Mouse (Mus musculus) spleen, adult 2 months (tissue): ENCODE data around the gene Tldc1. TPM values are rescaled to one million over a fixed set of nuclear protein-coding genes. Genes with fewer than 3 reads are reported as not detected.

Experiments
- DNase-seq, 2 experiments: peaks; one replicate each; pipeline versions ENCODE4 v3.0.0 to v3.0.0-alpha.2; 2012 to 2021; ENCODE audit warnings: low spot score in 2 of 2, low read depth in 1 of 2
- H3K27ac ChIP-seq: fragments of 200-500 bp; 2 replicates; pipeline ENCODE4 v1.5.1; 2012; ENCODE audit warnings: low read length, inconsistent platforms; ENCODE audit not compliant: insufficient read depth
- H3K27me3 ChIP-seq: fragments of 200-500 bp; 2 replicates; pipeline ENCODE4 v1.6.1; 2012; ENCODE audit warnings: mild to moderate bottlenecking, moderate library complexity, low read length, inconsistent platforms; ENCODE audit not compliant: control insufficient read depth, insufficient read depth
- H3K36me3 ChIP-seq: fragments of 200-500 bp; 2 replicates; pipeline ENCODE4 v1.6.1; 2012; ENCODE audit warnings: mild to moderate bottlenecking, low read length, inconsistent platforms; ENCODE audit not compliant: control insufficient read depth, insufficient read depth
- H3K4me1 ChIP-seq: fragments of 200-500 bp; 2 replicates; pipeline ENCODE4 v1.6.1; 2011; ENCODE audit warnings: inconsistent platforms; ENCODE audit not compliant: control insufficient read depth, insufficient read depth, insufficient read length
- H3K4me3 ChIP-seq: fragments of 200-500 bp; 2 replicates; pipeline ENCODE4 v1.5.1; 2011; ENCODE audit warnings: mild to moderate bottlenecking, inconsistent platforms; ENCODE audit not compliant: insufficient read depth, insufficient read length; ENCODE audit errors: extremely low read depth
- CTCF ChIP-seq: fragments of 200-500 bp; IDR thresholded peaks from 2 replicates; pipeline ENCODE4 v1.5.1; 2011; ENCODE audit warnings: mild to moderate bottlenecking, inconsistent platforms; ENCODE audit not compliant: insufficient read depth, insufficient read length, insufficient replicate concordance; ENCODE audit errors: extremely low read depth
- POLR2A ChIP-seq: fragments of 200-500 bp; IDR thresholded peaks from 2 replicates; pipeline ENCODE4 v1.6.1; 2011; ENCODE audit warnings: low read depth, low read length, inconsistent platforms
- WGBS: fragments of 180-500 bp; shearing (Covaris S2); methylation state at CpG from one replicate; pipeline ENCODE4 v1.1.7; 2018; 5-methylcytosine and 5-hydroxymethylcytosine counted together
- polyA plus RNA-seq: library from polyadenylated mRNA; depleted of rRNA; stranded (reverse); fragments of >200 nt; gene quantifications from 2 replicates; pipeline ENCODE4 v1.2.3, GENCODE M21; 2012; rRNA removed

Tldc1 gene
- polyA plus RNA-seq = 4.8 and 6.2 TPM in 2 replicates

DNA sequence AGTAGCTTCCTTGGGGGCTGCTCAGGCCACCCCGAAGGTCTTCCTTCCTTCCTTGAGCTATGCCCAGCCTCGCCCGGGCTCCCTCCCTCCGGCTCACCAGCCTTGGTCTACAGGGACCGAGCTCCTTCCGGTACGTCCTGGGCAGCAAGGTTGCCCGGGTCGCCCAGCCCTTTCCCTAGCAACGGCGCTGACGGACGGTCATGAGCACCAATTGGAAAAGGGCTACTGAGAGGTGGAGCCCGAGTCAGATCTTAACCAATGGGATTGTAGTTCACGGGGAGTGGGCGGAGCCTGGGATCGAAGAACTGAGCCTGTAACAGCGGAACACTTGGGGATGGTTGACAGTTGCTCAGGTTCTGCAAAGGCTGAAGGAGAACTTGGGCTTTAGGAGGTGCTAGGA lies at the start of gene Tldc1:
Tldc1 (minus strand) TSS at position 154 of the 400 bp plus-strand sequence.
- TF ChIP-seq CTCF (no peak), POLR2A (no peak; the same call in 1 of the 2 replicates)
- Histone ChIP-seq H3K27me3 (no peaks in the 10 kb centered on the region), H3K27ac (peak within 1 kb of the TSS; percentile 80), H3K36me3 (no peaks in the 10 kb centered on the region), H3K4me3 (peak within 1 kb of the TSS; percentile 70), H3K4me1 (peaks cover 13% of the 10 kb centered on the region; the same call in 1 of the 2 replicates)
- 1% methylated on average over 18 of the region's 18 CpGs for WGBS
- peak; percentile 95 to 100 for DNase-seq

DNA sequence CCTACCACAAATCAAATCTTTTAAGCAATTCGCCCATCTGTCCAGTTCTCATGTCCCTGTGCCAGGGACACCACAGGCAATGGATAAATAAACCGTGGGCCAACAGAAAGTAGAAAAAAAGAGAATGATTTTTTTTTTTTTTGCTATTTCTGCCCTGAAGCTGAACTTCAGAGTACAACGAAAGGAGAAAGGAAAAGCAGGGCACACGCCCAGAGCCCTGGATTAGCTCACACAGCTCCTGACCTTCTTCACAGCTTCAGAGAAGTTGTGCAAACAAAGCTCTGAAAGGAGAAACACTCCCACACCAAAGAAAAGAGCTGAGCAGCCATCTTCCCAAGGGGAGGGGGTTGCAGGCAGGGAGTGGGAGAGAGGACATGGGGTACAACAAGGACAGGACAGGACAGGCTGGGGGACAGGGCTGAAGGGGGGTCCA lies 49.5 kb upstream of the Tldc1 start:
- Histone ChIP-seq H3K4me3 (no peak overlapping the region), H3K36me3 (peaks cover 13% of the 10 kb centered on the region; the same call in 1 of the 2 replicates), H3K27ac (peak overlapping the region; percentile 49), H3K27me3 (no peaks in the 10 kb centered on the region), H3K4me1 (peaks cover 77% of the 10 kb centered on the region)
- DNase-seq = no peak
- no peak for TF ChIP-seq CTCF
- TF ChIP-seq POLR2A = no peak
- WGBS = 59% methylated on average over 4 of the region's 4 CpGs

DNA sequence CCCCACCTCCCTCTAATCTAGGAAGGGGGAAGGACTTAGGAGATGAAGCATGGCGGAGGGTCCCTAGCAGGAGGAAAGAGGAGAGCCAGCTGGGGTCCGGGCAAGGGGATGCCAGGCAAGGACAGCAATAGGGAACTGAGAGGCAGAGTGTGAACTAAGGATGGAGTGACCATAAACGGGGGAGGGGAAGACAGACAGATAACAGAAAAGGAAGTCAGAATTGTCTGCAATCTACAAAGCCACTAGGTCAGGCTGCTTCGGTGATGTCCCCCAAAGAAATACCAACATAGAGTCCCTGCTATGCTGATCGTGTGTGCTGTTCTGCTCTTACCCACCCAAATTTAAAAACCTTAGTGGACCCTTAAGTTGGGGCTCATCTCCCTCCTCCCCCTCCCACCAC lies 48.8 kb upstream of the Tldc1 start:
- peaks cover 19% of the 10 kb centered on the region; the same call in 1 of the 2 replicates for H3K36me3 ChIP-seq
- DNase-seq = no peak
- H3K27ac ChIP-seq = peak overlapping the region; percentile 49
- H3K27me3 ChIP-seq = no peaks in the 10 kb centered on the region
- TF ChIP-seq POLR2A = no peak
- no peak for TF ChIP-seq CTCF
- WGBS = 31% methylated on average over 5 of the region's 5 CpGs
- no peak overlapping the region for H3K4me3 ChIP-seq
- H3K4me1 ChIP-seq = peaks cover 69% of the 10 kb centered on the region

DNA sequence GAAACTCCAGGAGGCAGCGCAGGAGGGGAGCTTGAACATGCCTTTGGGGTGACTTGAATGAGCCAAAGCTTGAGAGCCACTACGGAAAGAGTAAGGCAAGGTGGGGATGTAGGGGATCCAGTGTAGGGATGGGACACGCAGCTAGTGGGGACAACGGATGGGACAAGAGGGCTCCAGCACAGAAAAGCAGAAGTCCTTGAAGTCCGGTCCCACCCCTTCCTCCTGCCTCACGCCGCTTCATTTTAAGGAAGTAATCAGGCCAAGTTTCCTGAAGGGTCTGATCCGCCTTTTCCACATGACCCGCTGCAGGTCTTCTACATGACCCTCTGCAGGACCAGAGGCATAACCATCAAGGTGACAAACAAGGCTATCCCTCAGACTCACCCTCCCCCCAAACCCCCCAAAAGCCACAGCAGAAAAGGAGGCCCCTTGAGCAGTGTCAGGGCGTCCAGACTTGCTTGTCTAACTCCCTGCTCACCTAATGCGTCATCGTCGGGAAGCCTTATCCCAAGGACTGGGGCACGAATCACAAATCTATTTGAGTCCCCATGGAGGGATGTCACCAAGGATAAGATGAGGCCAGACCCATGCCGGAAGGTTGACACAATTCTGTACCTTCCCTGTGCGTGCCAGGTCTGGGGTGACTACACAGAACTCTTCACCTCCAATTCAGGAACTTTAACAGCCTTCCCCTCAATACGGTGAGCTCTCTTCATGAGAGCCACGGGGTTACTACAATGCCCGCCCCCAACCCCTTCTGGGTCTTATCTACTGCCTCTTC lies 47.9 kb upstream of the Tldc1 start:
- TF ChIP-seq POLR2A (no peak), CTCF (no peak)
- H3K4me1 ChIP-seq = peaks cover 61% of the 10 kb centered on the region
- no peaks in the 10 kb centered on the region for H3K27me3 ChIP-seq
- peaks cover 22% of the 10 kb centered on the region for H3K36me3 ChIP-seq
- peak in 1 of 2 experiments; percentile 45 for DNase-seq
- WGBS = 30% methylated on average over 19 of the region's 19 CpGs
- H3K4me3 ChIP-seq = no peak overlapping the region
- H3K27ac ChIP-seq = peak overlapping the region; percentile 49

DNA sequence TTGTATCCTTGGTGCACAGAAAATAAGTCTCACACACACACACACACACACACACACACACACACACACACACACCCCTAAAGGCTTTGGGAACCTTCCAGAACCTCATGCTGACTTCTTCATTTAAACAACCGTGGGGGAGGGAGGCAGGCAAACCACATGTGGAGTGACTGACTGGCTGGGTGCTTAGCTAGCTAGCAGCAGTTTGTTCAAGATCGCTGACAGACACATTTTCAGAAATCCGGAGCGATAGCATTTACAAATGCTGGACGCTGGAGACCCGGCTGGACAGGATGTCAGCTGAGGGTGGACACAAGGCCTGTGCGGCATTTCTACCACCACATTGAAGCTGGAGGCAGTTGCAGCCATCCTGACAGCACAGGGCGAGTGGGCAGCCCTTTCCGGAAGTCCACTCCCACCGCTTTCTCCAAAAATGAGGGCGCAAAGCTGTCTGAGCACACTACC lies 46.6 kb upstream of the Tldc1 start:
- peaks cover 31% of the 10 kb centered on the region for H3K36me3 ChIP-seq
- no peak overlapping the region for H3K4me3 ChIP-seq
- TF ChIP-seq POLR2A (no peak), CTCF (no peak)
- peak overlapping the region; percentile 45 for H3K27ac ChIP-seq
- DNase-seq = peak in 1 of 2 experiments; percentile 6
- 47% methylated on average over 11 of the region's 11 CpGs for WGBS
- H3K4me1 ChIP-seq = peaks cover 48% of the 10 kb centered on the region
- no peaks in the 10 kb centered on the region for H3K27me3 ChIP-seq

DNA sequence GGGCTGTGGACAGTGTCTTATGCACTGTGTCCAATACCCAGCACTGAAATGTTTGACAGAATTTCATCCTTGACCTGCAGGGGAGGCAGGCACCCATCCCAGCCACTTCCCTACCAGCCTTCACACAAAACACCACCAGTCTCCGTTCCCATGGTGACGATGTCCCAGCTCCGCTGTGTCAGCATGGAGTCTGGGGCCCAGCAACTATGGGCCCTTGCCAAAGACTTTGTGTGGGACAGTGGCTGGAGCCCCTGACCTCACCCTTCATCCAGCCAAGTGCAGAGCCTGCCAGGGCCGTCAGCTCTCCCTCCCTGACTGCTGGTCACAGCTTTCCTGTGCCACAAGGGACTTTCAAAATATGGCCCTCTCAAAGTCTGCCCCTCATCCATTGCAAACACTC lies 45.9 kb upstream of the Tldc1 start:
- 69% methylated on average over 4 of the region's 4 CpGs for WGBS
- Histone ChIP-seq H3K36me3 (peaks cover 34% of the 10 kb centered on the region), H3K27ac (no peak overlapping the region), H3K4me1 (peaks cover 40% of the 10 kb centered on the region), H3K4me3 (no peak overlapping the region), H3K27me3 (no peaks in the 10 kb centered on the region)
- no peak for TF ChIP-seq POLR2A
- no peak for TF ChIP-seq CTCF
- peak in 1 of 2 experiments; percentile 15 for DNase-seq

DNA sequence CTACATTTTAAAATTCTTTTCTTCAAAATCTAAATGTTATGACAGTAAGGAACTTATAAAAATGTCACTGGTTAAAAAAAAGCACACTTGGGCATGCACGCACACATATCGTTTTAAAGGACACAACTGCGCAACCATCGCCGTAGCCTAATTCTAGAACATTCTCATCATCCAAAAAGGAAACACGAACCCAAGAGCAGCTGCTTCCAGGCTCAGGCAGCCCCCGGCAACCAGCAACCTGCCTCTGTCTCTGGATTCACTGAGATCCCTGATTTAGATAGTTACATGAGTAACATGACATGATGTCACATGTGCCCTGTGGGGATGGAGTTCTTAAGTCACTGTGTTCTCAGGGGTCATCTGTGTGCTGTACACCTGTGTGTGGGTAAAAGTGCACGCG lies 45.1 kb upstream of the Tldc1 start:
- no peak for DNase-seq
- no peak overlapping the region for H3K4me3 ChIP-seq
- peaks cover 32% of the 10 kb centered on the region for H3K4me1 ChIP-seq
- WGBS = 95% methylated on average over 9 of the region's 9 CpGs
- peaks cover 38% of the 10 kb centered on the region for H3K36me3 ChIP-seq
- TF ChIP-seq POLR2A (no peak), CTCF (no peak)
- no peak overlapping the region for H3K27ac ChIP-seq
- no peaks in the 10 kb centered on the region for H3K27me3 ChIP-seq
